Mouse (Mus musculus): ENCODE results near the gene Slc35e3. TPM values are rescaled to one million over a fixed set of nuclear protein-coding genes. Genes with fewer than 3 reads are reported as not detected.

Slc35e3 gene
- total and polyA plus RNA-seq, 2 experiments from 2014 or later = 23.9 to 24.9 TPM

- H3K4me1 ChIP-seq (ENCODE audit: insufficient read depth, low read length) = no peaks in the 10 kb centered on the region
Measured at GRCm38 (mm10) chr10:117776281-117777102, 30.3 kb upstream of the Slc35e3 start.

GRCm38 (mm10) chr10:117775401-117776144, 29.4 kb upstream of the Slc35e3 start:
- WGBS = 91% methylated on average over 6 of the region's 6 CpGs
- ATAC-seq (no peak), DNase-seq (ENCODE audit: low spot score) (no peak)
- Histone ChIP-seq H3K4me3 (ENCODE audit: low read length) (no peak overlapping the region), H3K27me3 (ENCODE audit: insufficient read depth, low read length) (no peaks in the 10 kb centered on the region), H3K36me3 (ENCODE audit: insufficient read depth, low read length) (peaks cover 58% of the 10 kb centered on the region), H3K4me2 (ENCODE audit: low read depth, low read length) (no peak overlapping the region), H3K4me1 (ENCODE audit: insufficient read depth, low read length) (no peaks in the 10 kb centered on the region), H3K9me3 (ENCODE audit: low read length) (no peaks in the 10 kb centered on the region), H3K27ac (no peak overlapping the region), H3K9ac (replicated peaks; ENCODE audit: low read length) (no peak overlapping the region)
- no peak for TF ChIP-seq CTCF (IDR thresholded peaks at IDR 0.05; ENCODE audit: low read depth)

More at GRCm38 (mm10) chr10:117776281-117777102, 30.3 kb upstream of the Slc35e3 start:
- Histone ChIP-seq H3K36me3 (ENCODE audit: insufficient read depth, low read length) (peaks cover 61% of the 10 kb centered on the region), H3K9me3 (ENCODE audit: low read length) (no peaks in the 10 kb centered on the region), H3K27ac (no peak overlapping the region), H3K4me3 (ENCODE audit: low read length) (no peak overlapping the region), H3K4me2 (ENCODE audit: low read depth, low read length) (no peak overlapping the region), H3K27me3 (ENCODE audit: insufficient read depth, low read length) (no peaks in the 10 kb centered on the region), H3K9ac (replicated peaks; ENCODE audit: low read length) (no peak overlapping the region)
- DNase-seq (ENCODE audit: low spot score) (no peak), ATAC-seq (no peak)
- TF ChIP-seq CTCF (IDR thresholded peaks at IDR 0.05; ENCODE audit: low read depth) = no peak
- 88% methylated on average over 12 of the region's 12 CpGs for WGBS

- no peaks in the 10 kb centered on the region for H3K9me3 ChIP-seq (ENCODE audit: low read length)
- H3K27ac ChIP-seq = no peak overlapping the region
- TF ChIP-seq CTCF (IDR thresholded peaks at IDR 0.05; ENCODE audit: low read depth) = no peak
- H3K36me3 ChIP-seq (ENCODE audit: insufficient read depth, low read length) = peaks cover 62% of the 10 kb centered on the region
- H3K9ac ChIP-seq (replicated peaks; ENCODE audit: low read length) = no peak overlapping the region
- DNase-seq (ENCODE audit: low spot score) (no peak), ATAC-seq (no peak)
- H3K4me3 ChIP-seq (ENCODE audit: low read length) = no peak overlapping the region
- 100% methylated on average over 1 of the region's 1 CpGs for WGBS
- H3K4me2 ChIP-seq (ENCODE audit: low read depth, low read length) = no peak overlapping the region
- H3K27me3 ChIP-seq (ENCODE audit: insufficient read depth, low read length) = no peaks in the 10 kb centered on the region
- no peaks in the 10 kb centered on the region for H3K4me1 ChIP-seq (ENCODE audit: insufficient read depth, low read length)
Measured at GRCm38 (mm10) chr10:117774817-117775120, 28.6 kb upstream of the Slc35e3 start.

GRCm38 (mm10) chr10:117774011-117774816, 28.0 kb upstream of the Slc35e3 start:
- no peak for TF ChIP-seq CTCF (IDR thresholded peaks at IDR 0.05; ENCODE audit: low read depth)
- DNase-seq (ENCODE audit: low spot score) (no peak), ATAC-seq (no peak)
- 95% methylated on average over 22 of the region's 22 CpGs for whole genome bisulfite sequencing
- no peak overlapping the region for H3K4me3 ChIP-seq (ENCODE audit: low read length)
- H3K9me3 ChIP-seq (ENCODE audit: low read length) = no peaks in the 10 kb centered on the region
- H3K36me3 ChIP-seq (ENCODE audit: insufficient read depth, low read length) = peaks cover 62% of the 10 kb centered on the region
- no peak overlapping the region for H3K9ac ChIP-seq (replicated peaks; ENCODE audit: low read length)
- no peak overlapping the region for H3K4me2 ChIP-seq (ENCODE audit: low read depth, low read length)
- H3K27me3 ChIP-seq (ENCODE audit: insufficient read depth, low read length) = no peaks in the 10 kb centered on the region
- no peaks in the 10 kb centered on the region for H3K4me1 ChIP-seq (ENCODE audit: insufficient read depth, low read length)
- no peak overlapping the region for H3K27ac ChIP-seq

- ATAC-seq (no peak), DNase-seq (ENCODE audit: low spot score) (no peak)
- Histone ChIP-seq H3K4me1 (ENCODE audit: insufficient read depth, low read length) (no peaks in the 10 kb centered on the region), H3K9ac (replicated peaks; ENCODE audit: low read length) (no peak overlapping the region), H3K9me3 (ENCODE audit: low read length) (no peaks in the 10 kb centered on the region), H3K4me3 (ENCODE audit: low read length) (no peak overlapping the region), H3K4me2 (ENCODE audit: low read depth, low read length) (no peak overlapping the region), H3K27me3 (ENCODE audit: insufficient read depth, low read length) (no peaks in the 10 kb centered on the region), H3K27ac (no peak overlapping the region), H3K36me3 (ENCODE audit: insufficient read depth, low read length) (peaks cover 56% of the 10 kb centered on the region)
- TF ChIP-seq CTCF (IDR thresholded peaks at IDR 0.05; ENCODE audit: low read depth) = no peak
- WGBS = 94% methylated on average over 7 of the region's 7 CpGs
Measured at GRCm38 (mm10) chr10:117773106-117773720, 27.0 kb upstream of the Slc35e3 start.

GRCm38 (mm10) chr10:117772364-117773105, 26.4 kb upstream of the Slc35e3 start:
- no peak for DNase-seq (ENCODE audit: low spot score)
- TF ChIP-seq CTCF (IDR thresholded peaks at IDR 0.05; ENCODE audit: low read depth) = no peak
- Histone ChIP-seq H3K9me3 (ENCODE audit: low read length) (no peaks in the 10 kb centered on the region), H3K36me3 (ENCODE audit: insufficient read depth, low read length) (peaks cover 58% of the 10 kb centered on the region), H3K9ac (replicated peaks; ENCODE audit: low read length) (no peak overlapping the region), H3K4me3 (ENCODE audit: low read length) (no peak overlapping the region), H3K4me2 (ENCODE audit: low read depth, low read length) (no peak overlapping the region), H3K4me1 (ENCODE audit: insufficient read depth, low read length) (no peaks in the 10 kb centered on the region), H3K27me3 (ENCODE audit: insufficient read depth, low read length) (no peaks in the 10 kb centered on the region), H3K27ac (no peak overlapping the region)
- no peak for ATAC-seq
- 83% methylated on average over 17 of the region's 17 CpGs for WGBS

Measured in hindbrain, postnatal 0 days (tissue).